18 mouse cellular contexts compared by ENCODE assay signal in the genomic region with DNA sequence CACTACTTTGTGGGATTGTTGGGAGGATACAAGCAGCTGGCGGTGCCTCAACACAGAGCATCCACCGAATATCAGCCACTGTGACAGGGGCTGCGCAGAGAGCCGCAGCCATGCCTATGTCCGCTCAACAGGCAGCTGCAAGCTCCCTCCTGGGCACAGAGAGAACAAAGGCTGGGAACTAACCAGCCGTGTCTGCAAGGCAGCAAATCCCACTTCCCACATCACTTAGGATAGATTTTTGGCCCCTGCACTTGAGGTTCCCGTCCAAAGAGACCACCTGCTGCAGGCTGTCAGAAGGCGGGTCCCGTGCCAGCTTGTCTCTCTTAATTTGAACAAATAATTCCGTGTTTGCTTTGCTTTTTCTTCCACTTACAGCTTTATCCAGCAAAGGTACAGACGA.
DNase-seq lines count a peak whose midpoint lies in the region; ATAC-seq and TF ChIP-seq lines count a peak whose summit lies in the region.
"Had no signal": no experiment of that assay in that cellular context is flagged by ENCODE, and none has a peak within 500 bp of the region (broad histone marks: within the 10 kb centered on the region; RNA-seq: fewer than 3 reads in every experiment).

No protein-coding gene starts in this region.

- ATAC-seq in embryonic facial prominence, embryonic 14.5 days (ENCODE audit: low read depth), result peak; percentile 67; the same call in 1 of the 2 replicates
- peak; percentile 65; the same call in 1 of the 2 replicates for ATAC-seq in hindbrain, embryonic 16.5 days
- ATAC-seq in hindbrain, embryonic 12.5 days (ENCODE audit: low FRiP score), result no peak
- 0 out of 2 replicates have a peak, but pooled peaks have one; percentile 23 for ATAC-seq in midbrain, embryonic 12.5 days (ENCODE audit: low FRiP score, low read depth)

- H3K4me1 ChIP-seq in embryonic facial prominence, embryonic 14.5 days (ENCODE audit: control insufficient read depth, insufficient read depth, low read length), result peaks cover 13% of the 10 kb centered on the region
- H3K4me1 ChIP-seq in embryonic facial prominence, embryonic 10.5 days, result peaks cover 27% of the 10 kb centered on the region
- H3K4me1 ChIP-seq in hindbrain, embryonic 16.5 days (ENCODE audit: control insufficient read depth, insufficient read depth, low read depth, low read length), result 0 out of 2 replicates have a peak, but pooled peaks cover 4% of the 10 kb centered on the region
- 0 out of 2 replicates have a peak, but pooled peaks cover 8% of the 10 kb centered on the region for H3K4me1 ChIP-seq in hindbrain, embryonic 12.5 days
- peaks cover 5% of the 10 kb centered on the region; the same call in 1 of the 2 replicates for H3K4me1 ChIP-seq in midbrain, embryonic 12.5 days
- H3K4me1 ChIP-seq: heart, embryonic 12.5 days had no signal

- TF ChIP-seq CTCF in left cerebral cortex, adult 2 months (IDR thresholded peaks at IDR 0.05), result no peak

- no peaks in the 10 kb centered on the region for H3K27me3 ChIP-seq in embryonic facial prominence, embryonic 14.5 days (replicated peaks; ENCODE audit: control insufficient read depth, insufficient read depth, low read length)
- H3K27me3 ChIP-seq in embryonic facial prominence, embryonic 10.5 days (replicated peaks; ENCODE audit: low read depth, poor library complexity, severe bottlenecking), result 0 out of 2 replicates have a peak, but pooled peaks cover 7% of the 10 kb centered on the region
- H3K27me3 ChIP-seq in hindbrain, embryonic 16.5 days (replicated peaks; ENCODE audit: control insufficient read depth, insufficient read depth, low read length), result no peaks in the 10 kb centered on the region
- H3K27me3 ChIP-seq in hindbrain, embryonic 12.5 days, result no peaks in the 10 kb centered on the region; the same call in 1 of the 2 replicates
- H3K27me3 ChIP-seq in midbrain, embryonic 12.5 days, result peaks cover 72% of the 10 kb centered on the region
- H3K27me3 ChIP-seq: CH12.LX; heart, embryonic 12.5 days; neural tube, embryonic 12.5 days had no signal

- H3K4me3 ChIP-seq in embryonic facial prominence, embryonic 14.5 days (ENCODE audit: low read depth, low read length), result no peak overlapping the region
- H3K4me3 ChIP-seq in embryonic facial prominence, embryonic 10.5 days, result no peak overlapping the region
- H3K4me3 ChIP-seq in hindbrain, embryonic 16.5 days (ENCODE audit: low read length), result no peak overlapping the region
- H3K4me3 ChIP-seq in hindbrain, embryonic 12.5 days, result no peak overlapping the region
- no peak overlapping the region for H3K4me3 ChIP-seq in left cerebral cortex, adult 2 months
- H3K4me3 ChIP-seq in midbrain, embryonic 12.5 days, result no peak overlapping the region
- H3K4me3 ChIP-seq: heart, embryonic 12.5 days; neural tube, embryonic 12.5 days had no signal

- intact Hi-C loops in left cerebral cortex, postnatal 4 days (cut with DNase I), result no loop called here
- intact Hi-C loops in left cerebral cortex, adult 2 months (cut with DNase I), result no loop called here

- DNase-seq in embryonic facial prominence, embryonic 14.5 days (ENCODE audit: low spot score), result peak; percentile 62
- DNase-seq in embryonic facial prominence, embryonic 10.5 days (ENCODE audit: low spot score), result no peak
- peak; percentile 70 for DNase-seq in left cerebral cortex, postnatal 4 days
- DNase-seq in left cerebral cortex, adult 2 months (ENCODE audit: extremely low spot score in 1 of 2, low spot score in 2 of 2), result no peak
- no peak for DNase-seq in adrenal gland, adult 2 months
- DNase-seq: adrenal gland, postnatal 14 days; cerebellum, adult 9-11 months; kidney, postnatal 10 days; layer of hippocampus, postnatal 36 days; lung, adult 18-20 months; lung, postnatal 4 days; right cerebral cortex, postnatal 14 days had no signal

- no peak overlapping the region for H3K9ac ChIP-seq in embryonic facial prominence, embryonic 14.5 days (ENCODE audit: low read depth, low read length)
- no peak overlapping the region for H3K9ac ChIP-seq in hindbrain, embryonic 16.5 days (ENCODE audit: low read depth, low read length)
- H3K9ac ChIP-seq in hindbrain, embryonic 12.5 days, result no peak overlapping the region
- no peak overlapping the region for H3K9ac ChIP-seq in midbrain, embryonic 12.5 days (replicated peaks)
- H3K9ac ChIP-seq: heart, embryonic 12.5 days; neural tube, embryonic 12.5 days had no signal

- no peaks in the 10 kb centered on the region for H3K36me3 ChIP-seq in embryonic facial prominence, embryonic 14.5 days (ENCODE audit: control insufficient read depth, insufficient read depth, low read length)
- H3K36me3 ChIP-seq in embryonic facial prominence, embryonic 10.5 days (replicated peaks), result no peaks in the 10 kb centered on the region
- no peaks in the 10 kb centered on the region for H3K36me3 ChIP-seq in hindbrain, embryonic 16.5 days (ENCODE audit: control insufficient read depth, insufficient read depth, low read length)
- no peaks in the 10 kb centered on the region for H3K36me3 ChIP-seq in hindbrain, embryonic 12.5 days
- no peaks in the 10 kb centered on the region for H3K36me3 ChIP-seq in midbrain, embryonic 12.5 days
- H3K36me3 ChIP-seq: heart, embryonic 12.5 days; neural tube, embryonic 12.5 days had no signal

- H3K27ac ChIP-seq in embryonic facial prominence, embryonic 14.5 days (replicated peaks; ENCODE audit: low read depth, low read length), result no peak overlapping the region
- no peak overlapping the region for H3K27ac ChIP-seq in embryonic facial prominence, embryonic 10.5 days (replicated peaks)
- H3K27ac ChIP-seq in hindbrain, embryonic 16.5 days (ENCODE audit: low read depth, low read length), result no peak overlapping the region
- H3K27ac ChIP-seq in hindbrain, embryonic 12.5 days, result no peak overlapping the region
- H3K27ac ChIP-seq in left cerebral cortex, adult 2 months, result no peak overlapping the region
- no peak overlapping the region for H3K27ac ChIP-seq in midbrain, embryonic 12.5 days (replicated peaks)
- H3K27ac ChIP-seq: neural tube, embryonic 12.5 days had no signal

- WGBS in embryonic facial prominence, embryonic 14.5 days, result 48% methylated on average over 11 of the region's 11 CpGs
- WGBS in embryonic facial prominence, embryonic 10.5 days, result 60% methylated on average over 11 of the region's 11 CpGs
- 24% methylated on average over 11 of the region's 11 CpGs for WGBS in hindbrain, embryonic 16.5 days
- 45% methylated on average over 11 of the region's 11 CpGs for WGBS in hindbrain, embryonic 12.5 days
- WGBS in midbrain, embryonic 12.5 days, result 41% methylated on average over 11 of the region's 11 CpGs

- no peaks in the 10 kb centered on the region for H3K9me3 ChIP-seq in embryonic facial prominence, embryonic 14.5 days (ENCODE audit: control insufficient read depth, low read length)
- no peaks in the 10 kb centered on the region for H3K9me3 ChIP-seq in embryonic facial prominence, embryonic 10.5 days
- no peaks in the 10 kb centered on the region for H3K9me3 ChIP-seq in hindbrain, embryonic 16.5 days (ENCODE audit: control insufficient read depth, low read length)
- H3K9me3 ChIP-seq in hindbrain, embryonic 12.5 days (replicated peaks), result no peaks in the 10 kb centered on the region
- H3K9me3 ChIP-seq in midbrain, embryonic 12.5 days, result no peaks in the 10 kb centered on the region
- H3K9me3 ChIP-seq: heart, embryonic 12.5 days; neural tube, embryonic 12.5 days had no signal

- no peak overlapping the region for H3K4me2 ChIP-seq in embryonic facial prominence, embryonic 14.5 days (ENCODE audit: low read depth, low read length)
- H3K4me2 ChIP-seq in hindbrain, embryonic 16.5 days (ENCODE audit: low read length), result no peak overlapping the region
- H3K4me2 ChIP-seq in hindbrain, embryonic 12.5 days (replicated peaks), result no peak overlapping the region
- no peak overlapping the region for H3K4me2 ChIP-seq in midbrain, embryonic 12.5 days (replicated peaks)
- H3K4me2 ChIP-seq: heart, embryonic 12.5 days; neural tube, embryonic 12.5 days had no signal

Comparison
In these comparisons a context has a peak if more than half of its experiments do, and no peak if none do; other contexts are left out.
1. DNase-seq: peak in embryonic facial prominence, embryonic 14.5 days (single experiment) and left cerebral cortex, postnatal 4 days (single experiment); none in embryonic facial prominence, embryonic 10.5 days (single experiment), left cerebral cortex, adult 2 months (0 of 2) and adrenal gland, adult 2 months (single experiment).